Comparison of ENCODE assay signal across 27 mouse cellular contexts in genomic region chr19:4803283-4803682, GRCm38 (mm10). TPM values are rescaled to one million over a fixed set of nuclear protein-coding genes. Genes with fewer than 3 reads are reported as not detected.
A peak's percentile ranks its signal among the peaks of the same experiment; 100 is the strongest.
DNase-seq lines count a peak whose midpoint lies in the region; ATAC-seq and TF ChIP-seq lines count a peak whose summit lies in the region.
"Had no signal": no experiment of that assay in that cellular context is flagged by ENCODE, and none has a peak within 500 bp of the region (broad histone marks: within the 10 kb centered on the region; RNA-seq: fewer than 3 reads in every experiment).

No protein-coding gene starts in this region.

- peaks cover 56% of the 10 kb centered on the region for H3K36me3 ChIP-seq in hindbrain, embryonic 13.5 days
- peaks cover 55% of the 10 kb centered on the region for H3K36me3 ChIP-seq in hindbrain, embryonic 12.5 days
- H3K36me3 ChIP-seq in midbrain, postnatal 0 days (ENCODE audit: insufficient read depth, low read length): peaks cover 34% of the 10 kb centered on the region
- H3K36me3 ChIP-seq in midbrain, embryonic 13.5 days: peaks cover 56% of the 10 kb centered on the region
- peaks cover 48% of the 10 kb centered on the region for H3K36me3 ChIP-seq in thymus, adult 2 months (ENCODE audit: control insufficient read depth, insufficient read depth, low read length)

- peaks cover 33% of the 10 kb centered on the region for H3K4me1 ChIP-seq in hindbrain, embryonic 13.5 days (replicated peaks)
- H3K4me1 ChIP-seq in hindbrain, embryonic 12.5 days: peaks cover 15% of the 10 kb centered on the region
- no peaks in the 10 kb centered on the region for H3K4me1 ChIP-seq in midbrain, postnatal 0 days (ENCODE audit: insufficient read depth, low read length)
- peaks cover 24% of the 10 kb centered on the region for H3K4me1 ChIP-seq in midbrain, embryonic 13.5 days (replicated peaks)
- H3K4me1 ChIP-seq in thymus, adult 2 months (replicated peaks; ENCODE audit: control insufficient read depth, insufficient read depth, low read length): no peaks in the 10 kb centered on the region

- TF ChIP-seq POLR2A in thymus, adult 2 months (IDR thresholded peaks at IDR 0.05; ENCODE audit: control insufficient read depth, extremely low read depth, insufficient read depth, low read length, poor library complexity): no peak

- no peaks in the 10 kb centered on the region for H3K9me3 ChIP-seq in hindbrain, embryonic 13.5 days
- H3K9me3 ChIP-seq in hindbrain, embryonic 12.5 days (replicated peaks): no peaks in the 10 kb centered on the region
- no peaks in the 10 kb centered on the region for H3K9me3 ChIP-seq in midbrain, postnatal 0 days (ENCODE audit: low read length)
- H3K9me3 ChIP-seq in midbrain, embryonic 13.5 days: no peaks in the 10 kb centered on the region
- H3K9me3 ChIP-seq: liver, embryonic 12.5 days; neural tube, embryonic 13.5 days had no signal

- 74% methylated on average over 10 of the region's 10 CpGs for WGBS in hindbrain, embryonic 13.5 days
- WGBS in hindbrain, embryonic 12.5 days: 79% methylated on average over 10 of the region's 10 CpGs
- WGBS in midbrain, postnatal 0 days: 81% methylated on average over 10 of the region's 10 CpGs
- 83% methylated on average over 10 of the region's 10 CpGs for WGBS in midbrain, embryonic 13.5 days
- WGBS in thymus, adult 2 months: 94% methylated on average over 10 of the region's 10 CpGs

- no peaks in the 10 kb centered on the region for H3K27me3 ChIP-seq in hindbrain, embryonic 13.5 days
- H3K27me3 ChIP-seq in hindbrain, embryonic 12.5 days: no peaks in the 10 kb centered on the region
- H3K27me3 ChIP-seq in midbrain, postnatal 0 days (ENCODE audit: insufficient read depth, low read length): no peaks in the 10 kb centered on the region
- no peaks in the 10 kb centered on the region for H3K27me3 ChIP-seq in midbrain, embryonic 13.5 days
- no peaks in the 10 kb centered on the region for H3K27me3 ChIP-seq in thymus, adult 2 months (ENCODE audit: control insufficient read depth, insufficient read depth, low read length)
- H3K27me3 ChIP-seq: liver, embryonic 12.5 days; neural tube, embryonic 13.5 days; Patski had no signal

- peak; percentile 7 for DNase-seq in midbrain, postnatal 0 days (ENCODE audit: low spot score)
- no peak for DNase-seq in thymus, adult 2 months
- DNase-seq in spleen, adult 12 weeks (ENCODE audit: low spot score): no peak
- DNase-seq: adrenal gland, postnatal 36 days; forebrain, postnatal 0 days; heart, adult 18-20 months; heart, postnatal 36 days; kidney, adult 8-10 months; kidney, postnatal 36 days; lung, embryonic 14.5 days; right cerebral cortex, postnatal 14 days had no signal

- H3K9ac ChIP-seq in hindbrain, embryonic 13.5 days: peak overlapping the region; percentile 43; the same call in 1 of the 2 replicates
- H3K9ac ChIP-seq in hindbrain, embryonic 12.5 days: no peak overlapping the region
- H3K9ac ChIP-seq in midbrain, postnatal 0 days (replicated peaks; ENCODE audit: low read length, poor library complexity, severe bottlenecking): no peak overlapping the region
- H3K9ac ChIP-seq in midbrain, embryonic 13.5 days (replicated peaks): no peak overlapping the region
- H3K9ac ChIP-seq: forebrain, postnatal 0 days; liver, embryonic 12.5 days; lung, embryonic 14.5 days; neural tube, embryonic 13.5 days had no signal

- ATAC-seq in hindbrain, embryonic 13.5 days (ENCODE audit: low FRiP score): no peak
- ATAC-seq in hindbrain, embryonic 12.5 days (ENCODE audit: low FRiP score): no peak
- no peak for ATAC-seq in midbrain, postnatal 0 days (ENCODE audit: low FRiP score)
- no peak for ATAC-seq in midbrain, embryonic 13.5 days
- ATAC-seq in granulocyte monocyte progenitor cell, adult 5-6 weeks (replicated peaks; ENCODE audit: poor library complexity, severe bottlenecking): 0 out of 2 replicates have a peak, but pooled peaks have one; percentile 12
- ATAC-seq: liver, embryonic 12.5 days had no signal

- H3K4me3 ChIP-seq in hindbrain, embryonic 13.5 days: no peak overlapping the region
- H3K4me3 ChIP-seq in hindbrain, embryonic 12.5 days: no peak overlapping the region
- H3K4me3 ChIP-seq in midbrain, postnatal 0 days (ENCODE audit: low read depth, low read length): no peak overlapping the region
- no peak overlapping the region for H3K4me3 ChIP-seq in midbrain, embryonic 13.5 days (replicated peaks)
- H3K4me3 ChIP-seq in thymus, adult 2 months (ENCODE audit: control insufficient read depth, insufficient read depth, low read length): no peak overlapping the region
- H3K4me3 ChIP-seq: left cerebral cortex, adult 2 months; liver, embryonic 12.5 days; neural tube, embryonic 13.5 days had no signal

- H3K4me2 ChIP-seq in hindbrain, embryonic 13.5 days: no peak overlapping the region
- H3K4me2 ChIP-seq in hindbrain, embryonic 12.5 days (replicated peaks): no peak overlapping the region
- H3K4me2 ChIP-seq in midbrain, postnatal 0 days (ENCODE audit: low read depth, low read length, poor library complexity, severe bottlenecking): no peak overlapping the region
- H3K4me2 ChIP-seq in midbrain, embryonic 13.5 days (replicated peaks): no peak overlapping the region
- H3K4me2 ChIP-seq: liver, embryonic 12.5 days; lung, embryonic 14.5 days; midbrain, embryonic 11.5 days; neural tube, embryonic 13.5 days had no signal

- TF ChIP-seq CTCF in midbrain, postnatal 0 days (IDR thresholded peaks at IDR 0.05): no peak
- no peak for TF ChIP-seq CTCF in thymus, adult 2 months (IDR thresholded peaks at IDR 0.05; ENCODE audit: borderline replicate concordance, control insufficient read depth, extremely low read depth, insufficient read depth, low read length, poor library complexity)

- no peak overlapping the region for H3K27ac ChIP-seq in hindbrain, embryonic 13.5 days
- H3K27ac ChIP-seq in hindbrain, embryonic 12.5 days: no peak overlapping the region
- no peak overlapping the region for H3K27ac ChIP-seq in midbrain, postnatal 0 days (ENCODE audit: low read depth, low read length)
- H3K27ac ChIP-seq in midbrain, embryonic 13.5 days: no peak overlapping the region
- H3K27ac ChIP-seq in thymus, adult 2 months (ENCODE audit: control insufficient read depth, insufficient read depth, low read length): no peak overlapping the region
- H3K27ac ChIP-seq: left cerebral cortex, adult 2 months; liver, embryonic 12.5 days; macrophage; neural tube, embryonic 13.5 days had no signal

RNA-seq across cellular contexts. Expression of gene Gm21992, which starts 8.1 kb away (rescaled TPM):
- 32.3 and 35.3 TPM in 2 replicates for polyA plus RNA-seq in hindbrain, embryonic 13.5 days (2015; fragmentation: Nextera tagmentation; extraction: Ambion mirVana)
- 41.5 and 42.9 TPM in 2 replicates for polyA plus RNA-seq in hindbrain, embryonic 12.5 days (2016; fragmentation: Nextera tagmentation; extraction: Ambion mirVana)
- total RNA-seq in midbrain, postnatal 0 days (2014; rRNA removed): 8.1 and 22.3 TPM in 2 replicates
- 12.6 and 17.9 TPM in 2 replicates for polyA plus RNA-seq in midbrain, postnatal 0 days (2015; fragmentation: Nextera tagmentation; extraction: Ambion mirVana)
- 30.9 and 33.4 TPM in 2 replicates for polyA plus RNA-seq in midbrain, embryonic 13.5 days (2015; fragmentation: Nextera tagmentation; extraction: Ambion mirVana)
- 13.8 and 16.3 TPM in 2 replicates for total RNA-seq in granulocyte monocyte progenitor cell, adult 5-6 weeks (2014; fragmentation: Nextera tagmentation)
- 30.8 and 59.4 TPM in 2 replicates for total RNA-seq in granulocyte monocyte progenitor cell, adult 5-6 weeks (2017)
- 30.1 and 56.3 TPM in 2 replicates for polyA plus RNA-seq in thymus, adult 2 months (2012; rRNA removed)

RNA-seq across cellular contexts. Expression of gene Rbm14, which starts 8.2 kb away (rescaled TPM):
- polyA plus RNA-seq in hindbrain, embryonic 13.5 days (2015; fragmentation: Nextera tagmentation; extraction: Ambion mirVana): 66.8 and 67.5 TPM in 2 replicates
- polyA plus RNA-seq in hindbrain, embryonic 12.5 days (2016; fragmentation: Nextera tagmentation; extraction: Ambion mirVana): 96.0 and 97.9 TPM in 2 replicates
- 41.5 and 43.8 TPM in 2 replicates for total RNA-seq in midbrain, postnatal 0 days (2014; rRNA removed)
- 37.9 and 38.4 TPM in 2 replicates for polyA plus RNA-seq in midbrain, postnatal 0 days (2015; fragmentation: Nextera tagmentation; extraction: Ambion mirVana)
- polyA plus RNA-seq in midbrain, embryonic 13.5 days (2015; fragmentation: Nextera tagmentation; extraction: Ambion mirVana): 74.8 and 82.3 TPM in 2 replicates
- 51.0 and 59.2 TPM in 2 replicates for total RNA-seq in granulocyte monocyte progenitor cell, adult 5-6 weeks (2014; fragmentation: Nextera tagmentation)
- total RNA-seq in granulocyte monocyte progenitor cell, adult 5-6 weeks (2017): 23.3 and 27.2 TPM in 2 replicates
- 158 and 205 TPM in 2 replicates for polyA plus RNA-seq in thymus, adult 2 months (2012; rRNA removed)

RNA-seq across cellular contexts. Expression of gene Rbm4, which starts 9.6 kb away (rescaled TPM):
- polyA plus RNA-seq in hindbrain, embryonic 13.5 days (2015; fragmentation: Nextera tagmentation; extraction: Ambion mirVana): 97.3 and 97.5 TPM in 2 replicates
- 88.8 and 94.8 TPM in 2 replicates for polyA plus RNA-seq in hindbrain, embryonic 12.5 days (2016; fragmentation: Nextera tagmentation; extraction: Ambion mirVana)
- 90.5 and 97.4 TPM in 2 replicates for total RNA-seq in midbrain, postnatal 0 days (2014; rRNA removed)
- 39.0 and 40.0 TPM in 2 replicates for polyA plus RNA-seq in midbrain, postnatal 0 days (2015; fragmentation: Nextera tagmentation; extraction: Ambion mirVana)
- polyA plus RNA-seq in midbrain, embryonic 13.5 days (2015; fragmentation: Nextera tagmentation; extraction: Ambion mirVana): 117 and 126 TPM in 2 replicates
- 42.0 and 44.5 TPM in 2 replicates for total RNA-seq in granulocyte monocyte progenitor cell, adult 5-6 weeks (2014; fragmentation: Nextera tagmentation)
- 63.5 and 69.9 TPM in 2 replicates for total RNA-seq in granulocyte monocyte progenitor cell, adult 5-6 weeks (2017)
- polyA plus RNA-seq in thymus, adult 2 months (2012; rRNA removed): 113 and 130 TPM in 2 replicates

RNA-seq across cellular contexts. Expression of gene Ccs, which starts 35.8 kb away (rescaled TPM):
- polyA plus RNA-seq in hindbrain, embryonic 13.5 days (2015; fragmentation: Nextera tagmentation; extraction: Ambion mirVana): 44.9 and 47.4 TPM in 2 replicates
- 42.7 and 46.4 TPM in 2 replicates for polyA plus RNA-seq in hindbrain, embryonic 12.5 days (2016; fragmentation: Nextera tagmentation; extraction: Ambion mirVana)
- total RNA-seq in midbrain, postnatal 0 days (2014; rRNA removed): 19.9 and 20.0 TPM in 2 replicates
- 40.1 and 42.6 TPM in 2 replicates for polyA plus RNA-seq in midbrain, postnatal 0 days (2015; fragmentation: Nextera tagmentation; extraction: Ambion mirVana)
- 37.9 and 40.2 TPM in 2 replicates for polyA plus RNA-seq in midbrain, embryonic 13.5 days (2015; fragmentation: Nextera tagmentation; extraction: Ambion mirVana)
- total RNA-seq in granulocyte monocyte progenitor cell, adult 5-6 weeks (2014; fragmentation: Nextera tagmentation): 47.1 and 68.5 TPM in 2 replicates
- 18.8 and 22.9 TPM in 2 replicates for total RNA-seq in granulocyte monocyte progenitor cell, adult 5-6 weeks (2017)
- polyA plus RNA-seq in thymus, adult 2 months (2012; rRNA removed): 35.8 and 45.8 TPM in 2 replicates

RNA-seq across cellular contexts. Expression of gene Ccdc87, which starts 35.9 kb away (rescaled TPM):
- polyA plus RNA-seq in hindbrain, embryonic 13.5 days (2015; fragmentation: Nextera tagmentation; extraction: Ambion mirVana): 0.43 and 0.49 TPM in 2 replicates
- 0.35 and 0.40 TPM in 2 replicates for polyA plus RNA-seq in hindbrain, embryonic 12.5 days (2016; fragmentation: Nextera tagmentation; extraction: Ambion mirVana)
- total RNA-seq in midbrain, postnatal 0 days (2014; rRNA removed): 0.38 and 1.0 TPM in 2 replicates
- polyA plus RNA-seq in midbrain, postnatal 0 days (2015; fragmentation: Nextera tagmentation; extraction: Ambion mirVana): 1.1 and 1.2 TPM in 2 replicates
- 0.30 and 0.36 TPM in 2 replicates for polyA plus RNA-seq in midbrain, embryonic 13.5 days (2015; fragmentation: Nextera tagmentation; extraction: Ambion mirVana)
- total RNA-seq in granulocyte monocyte progenitor cell, adult 5-6 weeks (2014; fragmentation: Nextera tagmentation): not detected in 2 replicates
- not detected in 2 replicates for total RNA-seq in granulocyte monocyte progenitor cell, adult 5-6 weeks (2017)
- polyA plus RNA-seq in thymus, adult 2 months (2012; rRNA removed): 0.19 and 0.24 TPM in 2 replicates
- total RNA-seq: common myeloid progenitor, adult 5-6 weeks; gastrocnemius, adult 18-20 months; heart, postnatal 36 days had no signal
- polyA plus RNA-seq: embryonic facial prominence, embryonic 11.5 days; heart, embryonic 14.5 days; intestine, embryonic 14.5 days; limb, embryonic 11.5 days; liver, embryonic 12.5 days had no signal
